Mouse (Mus musculus) heart, postnatal 0 days (tissue): ENCODE measurements around the gene Slc25a35. TPM values are rescaled to one million over a fixed set of nuclear protein-coding genes. Genes with fewer than 3 reads are reported as not detected.

Experiments used
- ATAC-seq: fragments of 200-750 bp; cut with Nextera tagmentation; 2 replicates; pipeline ENCODE4 v1.8.0; 2017; ENCODE audit warnings: low read depth, moderate number of reproducible peaks, moderate library complexity; ENCODE audit not compliant: insufficient read depth
- DNase-seq: peaks from one replicate; pipeline ENCODE4 v3.0.0-alpha.2; 2016; ENCODE audit warnings: low spot score
- H3K27ac ChIP-seq: fragments of 300-500 bp; sonication (generic); 2 replicates; pipeline ENCODE4 v1.5.1; 2014; ENCODE audit warnings: low read depth, mild to moderate bottlenecking
- H3K27me3 ChIP-seq: fragments of 300-500 bp; sonication (generic); 2 replicates; pipeline ENCODE4 v1.6.1; 2014; ENCODE audit warnings: low read length, mixed read lengths; ENCODE audit not compliant: control insufficient read depth, insufficient read depth
- H3K36me3 ChIP-seq: fragments of 300-500 bp; sonication (generic); replicated peaks from 2 replicates; pipeline ENCODE4 v1.6.1; 2014; ENCODE audit warnings: low read length, mixed read lengths; ENCODE audit not compliant: control insufficient read depth, insufficient read depth
- H3K4me1 ChIP-seq: fragments of 300-500 bp; sonication (generic); 2 replicates; pipeline ENCODE4 v1.6.1; 2014; ENCODE audit warnings: antibody characterized with exemption; ENCODE audit not compliant: control insufficient read depth, insufficient read depth
- H3K4me2 ChIP-seq: fragments of 300-500 bp; sonication (generic); 2 replicates; pipeline ENCODE4 v1.6.1; 2014; ENCODE audit warnings: low read depth, mild to moderate bottlenecking, low read length, moderate library complexity
- H3K4me3 ChIP-seq: fragments of 300-500 bp; sonication (generic); 2 replicates; pipeline ENCODE4 v1.5.1; 2014; ENCODE audit warnings: low read depth, low read length
- H3K9ac ChIP-seq: fragments of 300-500 bp; sonication (generic); replicated peaks from 2 replicates; pipeline ENCODE4 v1.6.1; 2014; ENCODE audit warnings: low read depth, low read length, mixed read lengths
- H3K9me3 ChIP-seq: fragments of 300-500 bp; sonication (generic); replicated peaks from 2 replicates; pipeline ENCODE4 v1.6.1; 2016; ENCODE audit warnings: low read length; ENCODE audit not compliant: control insufficient read depth
- CTCF ChIP-seq: IDR thresholded peaks from 2 replicates; pipeline ENCODE4 v1.5.1; 2016; ENCODE audit warnings: antibody characterized with exemption, control low read depth, low read depth
- EP300 ChIP-seq: IDR thresholded peaks from 2 replicates; pipeline ENCODE4 v1.6.1; 2016; ENCODE audit warnings: antibody characterized with exemption, low read depth
- WGBS: fragments of 180-500 bp; shearing (Covaris S2); extraction: QIAGEN DNeasy Blood & Tissue Kit; methylation state at CpG from one replicate; pipeline ENCODE4 v1.1.7; 2014; 5-methylcytosine and 5-hydroxymethylcytosine counted together
- polyA plus RNA-seq: library from polyadenylated mRNA; unstranded; fragments of >200 nt; fragmentation: Nextera tagmentation; extraction: Ambion mirVana; gene quantifications from 2 replicates; pipeline ENCODE4 v1.2.1, GENCODE M21; 2015
- total RNA-seq: library from RNA; depleted of rRNA; stranded (reverse); fragments of >200 nt; gene quantifications from 2 replicates; pipeline ENCODE4 v1.2.3, GENCODE M21; 2014; ENCODE audit warnings: low replicate concordance

Gene Slc25a35
- total and polyA plus RNA-seq, 2 experiments from 2014 or later, result 2.0 to 3.6 TPM

DNA sequence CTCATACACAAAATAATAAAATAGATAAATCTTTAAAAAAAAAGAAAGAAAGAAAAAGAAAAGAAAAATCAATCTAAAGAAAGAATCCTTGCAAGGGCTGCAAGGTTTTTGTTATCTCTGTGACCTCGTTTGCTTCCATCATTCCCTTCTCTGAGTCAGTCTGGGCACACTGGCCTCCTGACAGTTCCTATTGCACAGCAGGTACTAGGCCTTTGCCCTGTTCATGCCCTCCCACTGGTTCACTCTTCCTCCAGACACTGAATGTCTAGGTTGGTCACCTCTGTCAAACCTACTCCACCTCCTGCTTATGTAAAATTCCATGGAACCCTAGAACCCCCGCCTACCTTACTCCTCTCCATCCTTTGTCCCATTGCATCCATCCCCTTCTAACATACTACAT lies 22.7 kb upstream of the Slc25a35 start:
- 72% methylated on average over 2 of the region's 2 CpGs for WGBS
- peaks cover 20% of the 10 kb centered on the region; the same call in 1 of the 2 replicates for H3K36me3 ChIP-seq
- no peak overlapping the region for H3K9ac ChIP-seq
- no peak overlapping the region for H3K4me3 ChIP-seq
- TF ChIP-seq CTCF (no peak), EP300 (no peak)
- H3K4me1 ChIP-seq, result peaks cover 4% of the 10 kb centered on the region; the same call in 1 of the 2 replicates
- ATAC-seq (no peak), DNase-seq (no peak)
- H3K4me2 ChIP-seq, result no peak overlapping the region
- H3K9me3 ChIP-seq, result no peaks in the 10 kb centered on the region
- no peak overlapping the region for H3K27ac ChIP-seq
- H3K27me3 ChIP-seq, result peaks cover 3% of the 10 kb centered on the region; the same call in 1 of the 2 replicates

DNA sequence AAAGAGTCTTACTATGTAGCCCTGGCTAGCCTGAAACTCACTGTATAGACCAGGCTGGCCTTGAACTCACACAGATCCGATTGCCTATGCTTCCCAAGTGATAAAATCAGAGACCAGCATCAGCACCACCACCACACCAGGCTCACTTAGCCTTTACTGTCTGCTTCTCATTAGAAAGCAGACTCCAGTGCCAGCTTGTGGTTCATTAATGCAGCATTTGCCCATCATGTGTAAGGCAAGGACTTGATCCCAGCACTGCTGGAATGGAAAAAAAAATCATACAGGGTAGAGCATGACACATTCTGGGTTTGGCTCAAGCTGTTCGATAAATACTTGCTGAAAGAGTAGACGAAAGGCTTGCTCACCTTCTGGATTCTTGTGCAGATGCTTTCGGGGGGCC lies 21.9 kb upstream of the Slc25a35 start:
- no peak for ATAC-seq

DNA sequence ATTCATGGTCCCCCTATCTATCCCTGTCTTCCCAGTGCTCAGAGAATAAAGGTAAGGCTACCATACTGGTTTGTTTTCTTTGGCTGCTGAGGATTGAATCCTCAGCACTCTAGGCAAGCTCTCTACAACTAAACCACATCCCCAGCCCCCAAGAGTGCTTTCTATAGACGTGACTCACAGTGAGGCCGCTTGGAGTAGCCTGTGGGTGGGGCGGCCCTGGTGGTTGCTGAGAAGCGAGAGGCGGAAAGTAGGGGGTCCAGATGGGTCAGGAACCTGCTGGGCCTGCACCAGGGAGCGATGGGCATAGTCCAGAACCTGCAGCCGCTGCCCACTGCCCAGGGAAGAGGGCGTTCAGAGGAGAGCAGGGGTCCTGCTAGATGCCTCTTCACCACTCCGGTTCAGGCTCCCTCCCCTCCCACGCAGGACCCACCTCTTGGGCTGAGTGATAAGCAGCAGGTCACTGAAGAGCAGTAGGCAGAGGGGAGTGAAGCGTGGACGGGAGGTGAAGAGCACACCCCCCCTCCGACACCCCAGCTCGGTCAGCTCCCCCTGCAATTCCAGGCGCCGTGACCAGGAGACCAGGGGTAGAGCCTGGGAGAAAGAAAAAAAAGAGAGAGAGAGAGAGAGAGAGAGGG lies 21.0 kb upstream of the Slc25a35 start:
- Histone ChIP-seq H3K4me2 (no peak overlapping the region), H3K27me3 (peaks cover 3% of the 10 kb centered on the region; the same call in 1 of the 2 replicates), H3K9me3 (no peaks in the 10 kb centered on the region), H3K4me1 (no peaks in the 10 kb centered on the region), H3K4me3 (no peak overlapping the region), H3K36me3 (peaks cover 20% of the 10 kb centered on the region; the same call in 1 of the 2 replicates), H3K9ac (no peak overlapping the region), H3K27ac (no peak overlapping the region)
- WGBS, result 24% methylated on average over 11 of the region's 16 CpGs
- TF ChIP-seq CTCF (no peak), EP300 (no peak)
- ATAC-seq (no peak), DNase-seq (no peak)

More for the DNA sequence above, 21.9 kb upstream of the Slc25a35 start:
- Histone ChIP-seq H3K9ac (no peak overlapping the region), H3K4me1 (no peaks in the 10 kb centered on the region), H3K27me3 (peaks cover 3% of the 10 kb centered on the region; the same call in 1 of the 2 replicates), H3K9me3 (no peaks in the 10 kb centered on the region), H3K4me3 (no peak overlapping the region), H3K27ac (no peak overlapping the region), H3K4me2 (no peak overlapping the region), H3K36me3 (peaks cover 20% of the 10 kb centered on the region; the same call in 1 of the 2 replicates)
- no peak for DNase-seq
- TF ChIP-seq CTCF (no peak), EP300 (no peak)
- 87% methylated on average over 4 of the region's 4 CpGs for WGBS

DNA sequence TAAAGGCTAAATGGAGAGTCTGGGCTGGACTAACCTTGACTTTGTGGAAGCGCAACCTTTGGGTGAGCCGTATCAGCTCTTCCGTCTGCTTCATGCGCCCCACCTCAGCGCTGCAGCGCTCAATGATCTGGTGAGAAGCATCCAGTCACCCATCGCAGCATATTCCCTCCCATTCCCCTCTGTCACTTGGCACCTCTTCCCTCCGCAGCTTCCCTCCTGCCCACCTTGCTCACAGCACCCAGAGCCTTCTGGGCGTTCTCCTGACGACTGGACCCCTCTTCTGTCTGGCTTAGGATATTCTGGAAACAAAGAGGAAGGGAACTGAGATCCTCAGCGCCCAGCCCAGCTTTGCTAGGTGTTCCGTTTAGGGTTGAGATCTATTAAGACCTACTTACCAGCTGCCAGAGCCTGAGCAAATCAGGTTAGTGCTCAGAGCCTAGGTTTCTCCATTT lies 20.4 kb upstream of the Slc25a35 start:
- H3K27ac ChIP-seq, result no peak overlapping the region
- H3K4me3 ChIP-seq, result no peak overlapping the region
- H3K4me2 ChIP-seq, result no peak overlapping the region
- H3K9me3 ChIP-seq, result no peaks in the 10 kb centered on the region
- H3K4me1 ChIP-seq, result no peaks in the 10 kb centered on the region
- peaks cover 20% of the 10 kb centered on the region; the same call in 1 of the 2 replicates for H3K36me3 ChIP-seq
- 19% methylated on average over 12 of the region's 12 CpGs for WGBS
- H3K9ac ChIP-seq, result no peak overlapping the region
- ATAC-seq (no peak), DNase-seq (no peak)
- TF ChIP-seq EP300 (no peak), CTCF (no peak)
- peaks cover 3% of the 10 kb centered on the region; the same call in 1 of the 2 replicates for H3K27me3 ChIP-seq

DNA sequence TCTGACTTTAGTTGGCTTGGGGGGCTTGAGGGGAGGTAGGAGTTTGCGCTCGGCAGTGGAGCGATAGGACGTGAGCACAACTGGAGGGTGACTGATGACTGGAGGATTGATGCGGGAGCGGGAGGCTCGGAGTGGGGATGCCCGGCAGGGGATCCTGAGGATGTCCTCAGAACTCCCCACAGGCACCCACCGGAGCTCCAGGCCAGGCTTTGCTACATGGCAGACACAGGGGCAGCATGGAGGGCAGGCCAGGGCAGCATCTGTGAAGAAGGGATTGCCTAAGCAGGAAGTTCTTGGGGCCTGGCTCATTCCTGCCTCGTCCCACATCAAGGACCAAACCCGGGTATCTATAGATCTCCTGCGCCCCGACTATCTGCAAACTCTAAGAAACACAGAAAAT lies 14.0 kb upstream of the Slc25a35 start:
- Histone ChIP-seq H3K36me3 (0 out of 2 replicates have a peak, but pooled peaks cover 6% of the 10 kb centered on the region), H3K4me2 (peak overlapping the region; percentile 69), H3K27ac (no peak overlapping the region), H3K4me3 (peak overlapping the region; percentile 41), H3K27me3 (0 out of 2 replicates have a peak, but pooled peaks cover 8% of the 10 kb centered on the region), H3K9me3 (no peaks in the 10 kb centered on the region), H3K9ac (peak overlapping the region; percentile 37; the same call in 1 of the 2 replicates), H3K4me1 (0 out of 2 replicates have a peak, but pooled peaks cover 5% of the 10 kb centered on the region)
- ATAC-seq (no peak), DNase-seq (no peak)
- TF ChIP-seq CTCF (no peak), EP300 (no peak)
- 11% methylated on average over 13 of the region's 13 CpGs for WGBS
